Mouse (Mus musculus): ENCODE data around the gene Hist1h2bn.
A peak's percentile ranks its signal among the peaks of the same experiment; 100 is the strongest.
"Not testable (repeated sequence)": the region's sequence is repeated elsewhere in the genome, so short reads cannot be mapped to it uniquely, and the experiment has no call there.

- not testable (repeated sequence) for TF ChIP-seq CTCF (IDR thresholded peaks at IDR 0.05; ENCODE audit: insufficient read depth, low read length)
- 0 out of 2 replicates have a peak, but pooled peaks have one; percentile 22 for TF ChIP-seq POLR2A (IDR thresholded peaks at IDR 0.05; ENCODE audit: borderline replicate concordance, extremely low read depth, low read depth, low read length)
Observed at GRCm38 (mm10) chr13:21782361-21783254, 28.7 kb downstream of the Hist1h2bn start.

All from lung, adult 2 months (tissue).